In genomic region chr11:46128548-46128945, GRCm38 (mm10) we compare ENCODE assay signal across 8 mouse cellular contexts. TPM values are rescaled to one million over a fixed set of nuclear protein-coding genes. Genes with fewer than 3 reads are reported as not detected.
DNase-seq lines count a peak whose midpoint lies in the region; ATAC-seq and TF ChIP-seq lines count a peak whose summit lies in the region.

No protein-coding gene starts in this region.

- no peaks in the 10 kb centered on the region for H3K9me3 ChIP-seq in intestine, postnatal 0 days (ENCODE audit: control insufficient read depth)
- no peaks in the 10 kb centered on the region for H3K9me3 ChIP-seq in intestine, embryonic 16.5 days (ENCODE audit: control insufficient read depth, low read length)
- H3K9me3 ChIP-seq in embryonic facial prominence, embryonic 10.5 days = no peaks in the 10 kb centered on the region

- H3K27me3 ChIP-seq in intestine, postnatal 0 days (replicated peaks; ENCODE audit: control insufficient read depth, insufficient read depth, low read length) = no peaks in the 10 kb centered on the region
- no peaks in the 10 kb centered on the region for H3K27me3 ChIP-seq in intestine, embryonic 16.5 days (replicated peaks; ENCODE audit: control insufficient read depth, insufficient read depth, low read length)
- H3K27me3 ChIP-seq in embryonic facial prominence, embryonic 10.5 days (replicated peaks; ENCODE audit: low read depth, poor library complexity, severe bottlenecking) = no peaks in the 10 kb centered on the region
- no peaks in the 10 kb centered on the region for H3K27me3 ChIP-seq in myocyte (ENCODE audit: control insufficient read depth, insufficient read depth, insufficient read length)

- peak; percentile 76 for DNase-seq in adrenal gland, adult 2 months
- peak; percentile 57 for DNase-seq in embryonic facial prominence, embryonic 10.5 days (ENCODE audit: low spot score)
- peak; percentile 88 for DNase-seq in heart, postnatal 14 days
- peak; percentile 51 to 64 for DNase-seq in left cerebral cortex, postnatal 14 days (ENCODE audit: low spot score in 2 of 2)
- DNase-seq in thymus, postnatal 25 days = peak; percentile 77

- ATAC-seq in intestine, postnatal 0 days = no peak
- no peak for ATAC-seq in intestine, embryonic 16.5 days

- no peak overlapping the region for H3ac ChIP-seq in myocyte (ENCODE audit: control insufficient read depth, insufficient read length)

- no peak overlapping the region for H3K9ac ChIP-seq in intestine, postnatal 0 days (ENCODE audit: low read depth, low read length)
- no peak overlapping the region for H3K9ac ChIP-seq in intestine, embryonic 16.5 days (ENCODE audit: low read depth, low read length)

- WGBS in intestine, postnatal 0 days = 68% methylated on average over 9 of the region's 9 CpGs
- 73% methylated on average over 9 of the region's 9 CpGs for WGBS in intestine, embryonic 16.5 days
- 71% methylated on average over 9 of the region's 9 CpGs for WGBS in embryonic facial prominence, embryonic 10.5 days

- intact Hi-C loops in heart, postnatal 14 days (cut with DNase I) = loop anchor here (1.0 to 10.0 kb wide), 3 partner anchors 76 to 174 kb away; partner anchors contain the start of genes Gm12166 and Thg1l
- intact Hi-C loops in left cerebral cortex, postnatal 14 days (cut with DNase I) = loop anchor here (5.0 kb wide), 1 partner anchor 111 kb away; no protein-coding TSS in a partner anchor

- H3K27ac ChIP-seq in intestine, postnatal 0 days (ENCODE audit: low read depth, low read length) = no peak overlapping the region
- H3K27ac ChIP-seq in intestine, embryonic 16.5 days (ENCODE audit: low read length) = no peak overlapping the region
- no peak overlapping the region for H3K27ac ChIP-seq in embryonic facial prominence, embryonic 10.5 days (replicated peaks)

- H3K4me1 ChIP-seq in intestine, postnatal 0 days (replicated peaks; ENCODE audit: control insufficient read depth, insufficient read depth, low read length) = no peaks in the 10 kb centered on the region
- H3K4me1 ChIP-seq in intestine, embryonic 16.5 days (ENCODE audit: control insufficient read depth, insufficient read depth, low read length) = no peaks in the 10 kb centered on the region
- H3K4me1 ChIP-seq in embryonic facial prominence, embryonic 10.5 days = 0 out of 2 replicates have a peak, but pooled peaks cover 3% of the 10 kb centered on the region

- H3K36me3 ChIP-seq in intestine, postnatal 0 days (ENCODE audit: control insufficient read depth, insufficient read depth) = peaks cover 16% of the 10 kb centered on the region; the same call in 1 of the 2 replicates
- H3K36me3 ChIP-seq in intestine, embryonic 16.5 days (ENCODE audit: control insufficient read depth, insufficient read depth, low read length) = peaks cover 4% of the 10 kb centered on the region; the same call in 1 of the 2 replicates
- peaks cover 29% of the 10 kb centered on the region for H3K36me3 ChIP-seq in embryonic facial prominence, embryonic 10.5 days (replicated peaks)
- peaks cover 46% of the 10 kb centered on the region for H3K36me3 ChIP-seq in myocyte (ENCODE audit: control insufficient read depth, insufficient read depth)

- no peak overlapping the region for H3K4me2 ChIP-seq in intestine, postnatal 0 days (replicated peaks; ENCODE audit: low read depth)
- H3K4me2 ChIP-seq in intestine, embryonic 16.5 days (ENCODE audit: low read depth, low read length) = no peak overlapping the region
- peak overlapping the region; percentile 49 for H3K4me2 ChIP-seq in myocyte (ENCODE audit: low read depth)

- H3K4me3 ChIP-seq in intestine, postnatal 0 days (ENCODE audit: low read depth, low read length) = no peak overlapping the region
- no peak overlapping the region for H3K4me3 ChIP-seq in intestine, embryonic 16.5 days (ENCODE audit: low read length)
- H3K4me3 ChIP-seq in embryonic facial prominence, embryonic 10.5 days = no peak overlapping the region
- no peak overlapping the region for H3K4me3 ChIP-seq in myocyte

- H3K79me2 ChIP-seq in myocyte (ENCODE audit: control insufficient read depth, insufficient read depth) = no peaks in the 10 kb centered on the region

- TF ChIP-seq POLR2A in myocyte (IDR thresholded peaks at IDR 0.05; ENCODE audit: insufficient read length, low read depth) = no peak

- TF ChIP-seq CTCF in intestine, postnatal 0 days (IDR thresholded peaks at IDR 0.05; ENCODE audit: low read depth) = peak; percentile 76

TF ChIP-seq in myocyte, 11 proteins besides CTCF, POLR2A, EP300 and RAD21:
- TF ChIP-seq CEBPB (IDR thresholded peaks at IDR 0.05; ENCODE audit: insufficient read depth, poor library complexity, severe bottlenecking) (no peak), MYOD1 (IDR thresholded peaks at IDR 0.05; ENCODE audit: control insufficient read depth in 1 of 3, insufficient read length in 2 of 3, low read depth in 2 of 3) (no peak), USF1 (IDR thresholded peaks at IDR 0.05; ENCODE audit: low read depth) (no peak), REST (IDR thresholded peaks at IDR 0.05; ENCODE audit: insufficient read depth, insufficient read length) (no peak), POLR2AphosphoS2 (IDR thresholded peaks at IDR 0.05; ENCODE audit: insufficient read length, low read depth) (no peak), TCF3 (IDR thresholded peaks at IDR 0.05; ENCODE audit: insufficient read length, low read depth) (no peak), MAX (IDR thresholded peaks at IDR 0.05; ENCODE audit: low read depth) (no peak), SRF (IDR thresholded peaks at IDR 0.05; ENCODE audit: control insufficient read depth, insufficient read length, low read depth) (no peak)

RNA-seq across cellular contexts. Expression of gene Nipal4, which starts 37.8 kb away (rescaled TPM):
- polyA plus RNA-seq in intestine, postnatal 0 days (2015; fragmentation: Nextera tagmentation; extraction: Ambion mirVana) = 2.1 and 2.9 TPM in 2 replicates
- polyA plus RNA-seq in intestine, embryonic 16.5 days (2015; fragmentation: Nextera tagmentation; extraction: Ambion mirVana) = 3.7 TPM in 2 replicates
- total RNA-seq in adrenal gland, adult 2 months (2021) = not detected
- 0.04 and 0.07 TPM in 2 replicates for polyA plus RNA-seq in adrenal gland, adult 2 months (2012; rRNA removed)
- polyA plus RNA-seq in embryonic facial prominence, embryonic 10.5 days (2016; fragmentation: Nextera tagmentation; extraction: Ambion mirVana) = 0.29 and 0.71 TPM in 2 replicates
- total RNA-seq in heart, postnatal 14 days (2021) = under 1 TPM; 0.07 to 0.24 TPM
- 1 to 10 TPM; 1.6 to 2.6 TPM for total RNA-seq in left cerebral cortex, postnatal 14 days (2021)
- polyA plus RNA-seq in myocyte (2012; fragmentation: generic; extraction: Trizol) = 0.02 TPM
